Mouse (Mus musculus): ENCODE results near the gene Tm4sf1. TPM values are rescaled to one million over a fixed set of nuclear protein-coding genes. Genes with fewer than 3 reads are reported as not detected.

The Tm4sf1 gene
- 100 to 1,000 TPM; 120 to 123 TPM for total RNA-seq (2021)

DNA sequence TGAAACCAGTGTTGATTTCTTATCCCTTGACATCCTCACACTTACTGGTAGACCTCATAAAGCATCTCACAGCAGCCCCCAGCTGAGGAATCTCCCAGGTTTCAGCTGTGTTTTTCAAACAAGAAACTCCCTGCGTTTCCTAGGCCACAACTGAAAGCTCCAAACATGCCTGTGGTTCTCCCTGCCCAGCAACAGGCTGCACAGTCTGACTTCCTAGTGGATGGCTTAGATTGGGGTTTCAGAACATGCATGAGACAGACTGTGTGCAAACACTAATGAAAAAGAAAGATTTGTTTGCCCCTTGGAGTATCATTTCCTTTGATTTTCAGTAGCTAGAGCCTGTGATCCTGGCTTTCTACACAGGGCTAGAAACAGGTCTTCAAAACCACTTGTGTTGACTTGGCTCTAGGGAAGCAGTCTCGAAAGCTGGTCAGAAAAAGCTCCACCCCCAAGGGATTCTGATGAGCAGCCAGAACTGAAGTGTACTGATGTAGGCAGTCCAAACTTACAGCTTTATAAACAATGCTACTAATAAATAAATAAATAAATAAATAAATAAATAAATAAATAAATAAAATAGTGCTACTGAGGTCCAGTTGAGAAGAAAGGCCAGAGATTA, at the start of gene Tm4sf1:
Gene Tm4sf1, minus strand, starts transcription at position 68 of the 619 bp plus-strand sequence.
- DNase-seq: no peak

DNA sequence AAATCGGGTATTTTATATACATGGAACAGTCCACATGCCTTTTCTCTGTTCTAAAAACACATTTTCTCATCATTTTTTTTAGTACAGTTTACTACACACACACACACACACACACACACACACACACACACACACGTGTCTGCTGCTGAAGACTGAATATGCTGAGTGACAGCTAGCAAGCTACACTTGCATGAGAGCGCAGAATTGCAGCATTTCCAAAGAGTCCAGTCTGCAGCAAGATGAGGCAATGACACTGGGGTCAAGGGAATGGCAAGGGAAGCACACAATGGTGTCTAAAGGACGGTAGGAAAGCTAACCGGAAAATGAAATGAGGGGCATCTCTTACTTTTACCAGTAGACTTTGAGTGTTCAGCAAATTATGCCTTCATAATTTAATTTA, 43.0 kb upstream of the Tm4sf1 start:
- no peak for DNase-seq

DNA sequence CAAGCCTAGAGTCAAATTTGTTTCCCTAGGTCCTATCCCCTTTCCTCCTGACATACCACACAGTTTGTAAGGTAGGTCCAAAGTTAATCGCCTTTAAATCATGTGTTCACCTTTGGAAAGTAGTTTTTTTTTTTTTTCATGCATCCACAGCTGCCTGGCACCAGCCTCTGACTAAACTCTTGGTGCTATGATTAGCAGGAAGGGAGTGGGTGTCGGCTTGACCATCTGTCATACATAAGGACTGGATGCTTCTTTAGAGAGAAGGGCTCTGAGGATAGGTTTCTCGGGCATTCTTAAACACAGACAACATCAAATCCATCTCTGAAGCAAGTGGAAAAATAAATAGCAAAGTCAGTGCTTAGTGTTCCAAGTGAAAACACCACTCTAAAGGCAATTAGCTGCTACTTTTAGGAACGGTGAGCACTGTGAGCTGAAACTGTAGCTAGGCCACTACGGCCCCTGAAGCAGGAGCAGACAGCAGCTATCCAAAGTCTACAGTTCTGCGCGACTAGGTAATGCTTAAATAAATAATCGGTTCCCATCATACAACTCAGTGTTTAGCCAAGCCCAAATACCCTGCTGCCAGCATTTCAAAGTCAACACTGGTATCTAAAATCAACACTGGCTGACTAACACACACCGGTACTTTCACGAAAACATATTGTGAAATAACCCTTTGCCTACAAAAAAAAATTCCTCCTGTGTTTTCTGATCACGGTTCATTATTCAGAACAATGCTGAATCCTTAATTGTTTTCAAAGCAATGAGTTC, 42.2 kb upstream of the Tm4sf1 start:
- DNase-seq: no peak

DNA sequence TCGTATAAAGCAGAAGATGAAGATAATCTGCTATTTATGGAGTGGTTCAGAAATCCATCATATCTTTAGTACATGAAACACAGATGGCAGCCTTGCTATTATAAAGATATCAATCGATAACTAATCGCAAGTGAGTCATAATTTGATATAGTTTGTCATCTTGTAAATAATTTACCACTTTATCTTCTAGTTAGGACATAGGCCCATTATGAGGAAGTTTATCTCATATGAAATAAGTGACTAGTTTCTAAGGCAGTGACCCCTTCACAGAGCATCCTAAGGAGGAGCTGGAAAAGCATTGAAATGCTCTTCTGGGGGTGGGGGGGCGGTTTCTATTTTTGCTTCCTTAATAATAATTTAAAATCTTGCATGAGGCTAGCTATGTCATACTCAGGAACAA, 41.2 kb upstream of the Tm4sf1 start:
- no peak for DNase-seq

DNA sequence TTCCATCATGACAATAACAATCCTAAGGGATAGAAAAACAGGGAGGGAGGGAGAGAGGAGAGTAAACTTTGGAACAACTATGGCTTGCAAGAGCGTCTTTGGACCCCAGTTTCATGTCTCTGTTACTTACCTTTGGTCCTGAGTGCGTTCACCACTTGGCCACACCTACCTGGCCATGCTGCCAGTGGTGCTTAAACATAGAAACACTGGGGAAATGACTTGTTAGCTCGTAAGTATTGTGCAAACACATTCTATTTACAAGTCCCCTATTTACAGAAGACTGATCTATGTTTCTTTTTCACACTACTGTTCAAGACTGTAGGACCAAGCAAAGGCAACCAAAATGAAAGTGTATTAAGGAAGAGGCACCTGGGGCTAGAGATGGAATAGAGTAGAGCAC, 39.5 kb upstream of the Tm4sf1 start:
- DNase-seq: no peak

DNA sequence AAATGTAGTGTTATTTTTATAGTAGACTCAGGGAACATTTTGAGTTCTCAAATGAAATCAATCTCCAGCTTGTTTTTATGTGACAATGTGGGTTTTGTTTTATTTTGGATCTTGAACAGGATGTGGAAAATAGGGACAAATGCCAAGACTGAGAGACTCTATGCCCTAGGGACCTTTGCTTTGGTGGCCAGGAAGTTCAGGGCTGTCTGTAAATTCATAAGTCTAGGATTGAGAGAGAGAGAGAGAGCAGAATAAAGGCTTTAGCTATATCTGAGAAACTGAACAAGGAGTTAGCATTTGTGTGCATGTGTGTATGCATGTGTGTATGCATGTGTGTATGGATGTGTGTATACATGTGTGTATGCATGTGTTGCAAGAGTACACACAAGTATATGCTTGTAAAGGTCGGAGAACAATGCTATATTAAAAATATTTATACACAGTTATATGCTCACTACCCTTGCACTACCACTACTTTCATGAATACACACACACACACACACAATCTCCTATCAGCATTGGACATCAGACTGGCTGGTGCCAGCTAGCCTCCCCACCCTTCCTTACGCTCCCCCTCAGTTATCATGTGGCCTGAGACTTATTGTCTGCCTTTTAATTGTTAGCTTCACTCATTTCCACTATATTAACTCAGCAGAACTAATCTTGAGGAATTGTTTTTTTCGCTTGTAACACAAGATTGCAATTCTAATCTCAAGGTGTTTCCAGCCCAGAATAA, 33.5 kb upstream of the Tm4sf1 start:
- peak; percentile 46 for DNase-seq

DNA sequence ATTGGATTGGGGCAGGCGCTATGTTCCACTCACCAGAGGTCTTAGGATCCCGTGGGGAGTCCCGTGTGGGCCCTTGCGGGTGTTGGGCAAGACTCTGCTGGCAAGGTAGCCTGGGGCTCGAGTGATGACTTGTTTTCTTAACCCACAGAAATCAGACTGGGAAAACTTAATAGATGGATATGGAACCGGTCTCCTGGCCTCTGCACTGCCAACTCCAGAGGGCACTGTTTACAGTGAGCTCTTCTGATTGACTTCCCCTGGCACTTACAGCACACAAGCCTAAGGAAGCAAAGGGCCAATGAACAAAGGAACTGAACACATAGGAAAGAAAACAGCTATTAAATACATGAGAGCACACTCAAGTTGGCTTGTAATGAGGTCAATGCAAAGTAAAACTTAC, 26.2 kb upstream of the Tm4sf1 start:
- DNase-seq: no peak

DNA sequence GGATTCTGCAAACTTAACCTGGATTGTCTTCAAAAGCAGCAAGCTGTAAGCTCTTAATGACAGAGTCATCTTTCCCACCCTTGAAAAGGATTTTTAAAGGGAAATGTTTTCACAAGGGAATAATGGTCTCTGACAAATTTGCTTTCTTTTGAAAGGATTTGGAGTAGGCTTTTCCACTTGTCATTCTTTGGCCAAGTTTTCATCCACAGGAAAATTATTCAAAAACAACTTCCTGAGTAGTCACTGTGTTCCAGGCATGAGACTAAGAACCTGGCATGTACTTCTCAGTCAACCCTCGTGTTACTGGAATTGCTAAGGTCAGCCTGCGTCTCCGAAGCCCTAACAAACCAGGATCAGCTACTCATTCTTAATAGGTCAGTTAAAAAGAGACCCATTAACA, 5.3 kb upstream of the Tm4sf1 start:
- DNase-seq: no peak

DNA sequence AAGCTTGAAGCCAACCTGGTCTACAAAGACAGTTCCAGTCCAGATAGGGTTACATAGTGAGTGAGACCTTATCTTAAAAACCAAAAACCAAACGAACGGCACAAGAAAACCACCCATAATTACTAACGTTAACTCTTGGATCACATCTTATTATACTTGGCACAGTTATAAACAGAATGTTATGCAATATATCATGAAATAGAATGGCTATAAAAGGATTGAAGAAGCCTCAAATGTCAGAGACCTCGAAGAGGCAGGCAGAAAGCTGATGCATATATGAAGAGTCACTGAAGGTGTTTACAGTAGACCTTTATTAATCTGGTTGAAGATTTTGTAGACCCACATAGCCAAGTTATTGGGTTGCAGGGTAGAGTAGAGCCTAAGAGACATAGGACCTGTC, 3.8 kb upstream of the Tm4sf1 start:
- DNase-seq: no peak

DNA sequence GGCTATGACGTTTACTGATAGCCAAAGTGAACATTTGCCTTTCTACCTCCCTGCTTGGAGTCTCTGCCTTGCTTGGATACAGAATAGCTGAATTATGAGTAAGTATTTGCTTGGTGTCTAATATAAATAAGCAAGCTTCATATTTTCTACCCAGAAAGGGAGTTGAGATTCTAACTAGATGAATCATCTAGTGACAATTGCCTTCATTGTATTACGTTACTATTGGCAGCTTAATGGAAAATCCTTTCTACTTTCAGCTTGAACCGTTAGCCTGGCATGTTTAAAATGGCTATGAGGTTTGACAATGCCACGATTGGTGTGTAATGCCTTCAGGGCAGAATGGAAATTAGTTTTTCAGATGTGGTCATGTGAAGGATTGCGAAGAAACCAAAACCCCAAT, 2.7 kb upstream of the Tm4sf1 start:
- DNase-seq: no peak

DNA sequence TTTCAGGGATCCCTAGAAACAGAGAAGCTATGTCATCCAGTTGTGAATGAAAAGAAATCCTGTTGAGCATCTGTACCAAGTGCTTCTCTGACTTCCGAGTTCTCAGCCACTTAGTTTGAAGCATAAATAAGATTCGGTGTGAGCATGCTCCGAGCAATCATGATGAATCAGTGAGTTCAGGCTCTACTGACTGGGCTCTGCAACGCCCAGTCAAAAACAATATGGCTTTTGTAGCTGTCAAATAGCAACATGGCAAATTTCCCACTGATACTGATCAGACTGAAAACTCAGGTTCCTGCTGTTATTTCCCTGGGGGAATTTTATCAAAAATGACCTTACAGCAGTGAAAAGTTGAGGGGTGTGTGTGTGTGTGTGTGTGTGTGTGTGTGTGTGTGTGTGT, 2.3 kb upstream of the Tm4sf1 start:
- DNase-seq: no peak

DNA sequence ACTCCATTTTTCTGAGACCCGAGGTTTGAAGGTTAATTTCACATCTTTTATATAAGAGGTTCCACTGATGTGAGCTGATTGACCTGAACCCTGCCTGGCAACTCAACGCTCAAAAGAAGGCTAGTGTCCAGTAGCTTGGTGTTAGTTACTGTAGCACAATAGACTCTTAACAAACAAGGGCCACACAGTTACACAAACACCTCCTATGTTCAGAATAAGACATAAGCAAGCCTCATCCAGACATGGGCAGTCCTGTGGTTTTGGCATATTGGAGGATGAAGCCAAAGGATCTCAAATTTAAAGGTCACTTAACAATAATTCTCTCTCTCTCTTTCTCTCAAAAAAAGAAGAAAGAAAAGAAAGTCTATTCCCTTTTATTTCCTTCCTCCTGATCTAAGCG, 1.7 kb upstream of the Tm4sf1 start:
- DNase-seq: no peak

DNA sequence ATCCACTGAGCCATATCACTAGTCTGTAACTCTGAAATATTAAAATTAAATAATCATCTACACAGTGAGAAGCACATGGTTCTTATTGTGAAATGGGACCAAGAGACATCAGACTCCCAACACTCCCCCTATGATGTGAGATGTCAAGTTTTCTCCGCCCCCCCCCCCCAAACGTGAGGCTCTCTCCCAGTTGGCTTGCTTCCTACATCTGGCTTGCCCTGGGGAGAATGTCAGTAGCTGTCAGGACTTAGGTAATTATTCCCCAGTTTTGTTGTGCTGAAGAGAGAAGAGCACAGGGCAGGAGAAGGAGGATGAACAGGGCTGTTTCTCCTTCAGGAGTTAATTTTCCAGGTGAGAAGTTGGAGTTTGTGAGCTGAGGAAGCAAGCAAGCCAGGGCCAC, 1.1 kb upstream of the Tm4sf1 start:
- DNase-seq: no peak

DNA sequence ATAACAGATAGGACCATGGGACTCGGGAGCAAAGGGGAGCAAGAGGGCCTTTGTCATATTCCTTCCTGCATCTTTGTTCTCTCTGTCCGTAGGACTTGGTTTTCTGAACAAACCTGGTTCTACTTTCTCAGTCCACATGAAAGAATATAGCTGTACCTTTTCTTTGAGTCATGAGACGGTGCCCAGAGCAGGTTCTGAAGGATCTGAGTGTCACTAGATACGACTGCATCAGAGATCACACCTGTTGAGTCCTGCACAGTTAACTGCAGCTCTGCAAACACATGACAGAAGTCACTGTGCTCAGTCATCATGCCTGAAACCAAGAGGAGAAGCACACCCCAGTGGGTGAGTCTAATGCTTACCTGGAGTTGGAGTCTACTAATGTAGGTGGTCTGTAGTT, 422 bp downstream of the Tm4sf1 start:
- no peak for DNase-seq

DNA sequence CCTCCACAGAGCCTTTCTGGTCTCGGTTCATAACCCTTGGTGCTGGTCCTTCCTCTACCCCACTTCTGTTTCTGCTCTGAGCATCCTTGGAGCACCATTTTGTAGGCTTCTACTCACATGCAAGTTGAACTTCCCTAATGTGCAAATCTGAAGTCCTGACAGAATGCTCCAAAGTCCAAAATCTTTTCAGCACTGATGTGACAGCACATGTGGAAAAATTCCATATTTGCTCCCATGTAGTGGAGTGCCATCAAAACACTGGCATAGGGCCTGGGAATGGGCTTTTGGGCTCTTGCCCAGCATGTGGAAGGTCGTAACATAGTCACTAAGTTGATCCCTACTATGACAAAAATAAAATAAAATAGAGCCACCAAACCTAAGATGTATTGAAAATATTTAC, 3.8 kb downstream of the Tm4sf1 start:
- peak; percentile 52 for DNase-seq

DNA sequence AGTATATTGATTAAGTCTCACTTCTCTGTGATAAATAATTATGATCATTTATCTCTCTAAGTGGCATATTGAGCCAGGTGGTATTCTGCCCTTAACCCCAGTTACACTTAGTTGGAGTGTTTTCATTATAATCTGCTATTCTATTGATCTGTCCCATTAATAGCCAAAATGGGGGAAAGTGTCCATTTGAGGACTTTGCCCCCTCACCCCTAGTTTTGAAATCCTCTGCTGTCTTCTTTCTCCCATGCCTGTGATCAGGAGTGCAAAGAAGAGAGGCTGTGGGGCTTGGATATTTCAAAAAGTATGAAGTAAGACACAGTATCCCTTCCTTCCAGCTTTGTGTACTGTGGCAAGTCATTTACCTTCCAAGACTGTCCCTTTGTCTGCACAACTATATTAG, 5.2 kb downstream of the Tm4sf1 start:
- no peak for DNase-seq

DNA sequence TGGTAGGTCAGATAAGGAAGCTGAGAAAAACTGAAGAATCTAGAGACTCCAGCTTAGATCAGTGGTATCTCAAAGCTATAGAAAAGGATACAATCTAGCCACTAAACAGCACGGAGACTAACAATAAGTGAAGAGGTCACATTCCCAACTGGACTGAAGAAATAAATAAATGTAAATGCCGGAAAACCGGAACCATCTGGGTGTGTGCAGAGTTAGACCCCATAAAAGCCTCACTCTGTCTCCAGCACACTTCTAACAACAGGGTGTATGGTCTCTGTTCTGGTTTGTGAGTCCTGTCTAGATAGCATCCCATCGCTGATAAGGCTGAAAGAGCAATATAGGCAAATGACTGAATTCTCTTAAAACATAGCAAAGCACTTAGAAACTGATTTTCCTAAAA, 6.2 kb downstream of the Tm4sf1 start:
- no peak for DNase-seq

DNA sequence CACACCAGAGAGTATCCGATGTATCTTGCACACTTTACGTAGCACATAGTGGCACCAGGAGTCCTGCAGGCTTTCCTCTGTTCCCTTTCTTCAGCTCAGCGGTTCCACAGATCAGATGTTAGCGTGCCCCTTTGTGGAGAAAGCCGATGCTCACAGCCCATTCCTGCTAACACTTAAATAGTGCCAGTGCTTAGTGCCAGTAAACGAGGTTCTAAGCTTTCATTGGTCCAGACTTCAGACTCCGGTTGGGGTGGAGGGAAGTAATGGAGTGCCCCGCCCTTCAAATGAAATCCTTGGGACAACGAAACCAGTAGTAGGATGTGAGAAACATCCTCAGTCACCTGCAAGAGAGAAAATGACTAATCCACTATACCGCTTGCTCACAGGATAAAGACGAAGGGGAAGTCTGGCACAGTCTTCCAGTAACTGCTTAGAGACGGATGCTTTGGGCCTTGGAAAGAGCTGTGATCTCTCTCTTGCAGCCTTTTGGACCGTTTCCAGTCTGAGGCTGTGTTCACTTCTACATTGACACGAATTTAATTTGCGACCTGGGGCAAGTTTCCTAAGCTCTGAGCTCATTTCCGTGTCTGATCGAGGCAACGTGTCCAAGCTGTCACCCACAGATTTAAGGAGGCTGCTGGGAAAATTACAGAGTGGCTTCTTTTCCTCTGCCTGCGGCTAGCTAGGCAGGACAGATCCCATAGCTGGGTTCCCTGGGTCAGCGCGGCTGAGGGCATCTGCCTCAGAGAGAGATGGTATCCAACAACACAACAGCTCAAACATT, 6.9 kb downstream of the Tm4sf1 start:
- DNase-seq: peak; percentile 59

DNA sequence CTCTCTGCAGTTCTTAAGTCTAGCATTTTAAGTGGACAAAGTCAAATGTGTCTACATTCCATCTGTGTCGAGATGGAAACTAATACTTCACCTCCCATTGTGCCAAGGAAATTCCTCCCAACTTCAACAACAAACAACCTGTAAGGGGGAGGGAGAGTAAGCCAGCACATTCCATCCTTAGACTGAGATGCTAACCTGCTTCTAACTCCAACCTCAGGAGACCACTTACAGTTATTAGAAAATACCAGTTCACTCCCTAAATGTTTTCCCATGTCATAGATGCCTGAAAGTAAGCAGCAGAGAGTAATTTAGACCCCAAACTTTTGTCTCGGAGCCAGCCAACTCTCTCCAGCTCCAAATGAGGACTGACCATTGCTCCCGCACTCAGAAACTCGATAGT, 7.9 kb downstream of the Tm4sf1 start:
- no peak for DNase-seq

DNA sequence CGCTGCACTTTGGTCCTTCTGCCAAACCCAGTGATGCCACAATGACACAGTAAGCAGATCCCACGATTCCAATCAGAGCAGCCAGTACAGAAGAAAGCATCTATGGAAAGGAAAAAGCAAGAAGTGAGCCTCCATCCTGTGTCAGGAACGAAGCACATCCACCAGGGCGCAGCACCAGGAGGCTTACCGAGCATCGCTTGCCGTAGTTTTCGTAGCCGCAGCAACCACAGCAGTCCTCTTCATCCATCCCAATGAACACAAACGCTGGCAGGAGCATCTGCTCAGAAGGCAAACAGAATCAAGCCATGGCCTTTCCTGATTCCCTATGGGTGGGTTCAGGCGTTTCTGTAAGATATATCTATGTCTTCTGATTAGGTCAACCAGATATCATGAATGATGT, 9.0 kb downstream of the Tm4sf1 start:
- peak; percentile 34 for DNase-seq

DNA sequence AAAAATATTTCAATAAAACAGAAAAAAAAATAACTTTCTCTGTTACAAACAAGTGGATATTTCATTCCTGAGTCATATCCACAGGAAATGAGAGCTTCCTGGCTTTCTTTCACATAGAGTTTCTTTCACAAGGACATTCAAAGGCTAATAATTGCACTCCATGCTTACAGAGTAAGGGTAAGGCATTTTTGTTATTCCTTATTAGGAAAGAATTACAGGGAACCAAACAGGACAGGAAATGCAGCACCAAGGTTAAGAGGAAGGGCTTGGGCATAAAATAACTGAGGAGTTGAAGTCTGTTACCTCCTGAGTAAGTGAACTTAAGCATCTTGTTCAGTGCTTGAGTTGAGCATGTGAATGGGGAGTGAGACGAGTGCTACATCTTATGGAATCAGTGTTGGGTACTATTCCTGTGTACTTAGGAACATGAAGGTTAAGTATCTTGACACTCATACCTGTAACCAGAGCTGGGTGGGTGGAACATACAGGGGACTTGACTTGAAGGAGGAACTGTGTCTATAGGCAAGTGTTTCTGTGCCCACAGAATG, 12.8 kb downstream of the Tm4sf1 start:
- no peak for DNase-seq

DNA sequence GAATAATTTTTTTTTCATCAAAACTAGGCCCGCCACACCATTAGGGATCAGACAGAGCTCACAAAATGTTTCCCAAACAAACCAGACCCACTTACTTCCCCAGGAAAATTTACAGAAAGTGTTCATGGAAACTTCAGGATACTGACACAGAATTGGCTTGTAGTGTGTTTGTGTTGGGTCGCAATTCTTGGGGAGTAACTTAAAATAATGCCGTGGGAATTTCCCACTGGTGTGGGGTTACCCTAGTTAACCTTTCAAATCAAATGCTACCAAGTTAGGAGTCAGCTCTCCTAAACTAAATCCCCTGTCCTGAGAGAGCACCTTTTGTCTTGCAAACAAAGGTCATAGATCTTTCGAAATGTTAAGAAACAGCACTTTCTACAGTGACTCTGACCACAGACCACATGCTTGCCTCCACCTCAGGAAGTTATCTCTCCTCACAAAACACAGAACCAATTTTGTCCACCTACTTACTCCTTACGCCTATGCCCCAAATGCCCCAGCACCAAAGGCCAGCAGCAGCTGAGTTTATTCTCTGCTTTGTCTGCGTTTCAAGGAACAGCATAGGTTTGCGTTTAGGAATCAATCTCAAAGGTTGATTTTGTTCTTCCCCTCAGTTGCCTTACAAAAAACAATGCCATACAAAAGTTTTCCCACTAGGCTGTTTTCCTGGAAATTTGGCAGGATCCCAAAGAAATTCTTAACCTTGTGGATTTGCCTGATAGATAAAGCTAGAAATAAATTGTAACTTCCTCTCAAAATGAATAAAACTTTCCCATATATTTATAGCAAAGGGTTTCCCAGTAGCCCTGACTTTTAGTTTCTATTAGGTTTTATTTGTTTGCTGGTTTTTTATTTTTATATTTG, 13.7 kb downstream of the Tm4sf1 start:
- no peak for DNase-seq
